Mouse (Mus musculus) limb, embryonic 15.5 days (tissue): Measurements from ENCODE around the gene Nck1. TPM values are rescaled to one million over a fixed set of nuclear protein-coding genes. Genes with fewer than 3 reads are reported as not detected.
A peak's percentile ranks its signal among the peaks of the same experiment; 100 is the strongest.

Experiments
- ATAC-seq: fragments of 200-750 bp; cut with Nextera tagmentation; 2 replicates; pipeline ENCODE4 v1.8.0; 2017; ENCODE audit warnings: low read depth, moderate TSS enrichment; ENCODE audit not compliant: insufficient number of reproducible peaks, low FRiP score, low TSS enrichment
- H3K27ac ChIP-seq: fragments of 300-500 bp; sonication (generic); 2 replicates; pipeline ENCODE4 v1.5.1; 2015; ENCODE audit warnings: moderate library complexity, mild to moderate bottlenecking, inconsistent platforms
- H3K27me3 ChIP-seq: fragments of 300-500 bp; sonication (generic); 2 replicates; pipeline ENCODE4 v1.6.1; 2015; ENCODE audit warnings: inconsistent platforms
- H3K36me3 ChIP-seq: fragments of 300-500 bp; sonication (generic); 2 replicates; pipeline ENCODE4 v1.6.1; 2015; ENCODE audit warnings: inconsistent platforms
- H3K4me1 ChIP-seq: fragments of 300-500 bp; sonication (generic); 2 replicates; pipeline ENCODE4 v1.6.1; 2015; ENCODE audit warnings: inconsistent platforms
- H3K4me2 ChIP-seq: fragments of 300-500 bp; sonication (generic); 2 replicates; pipeline ENCODE4 v1.6.1; 2015; ENCODE audit warnings: mild to moderate bottlenecking, inconsistent platforms
- H3K4me3 ChIP-seq: fragments of 300-500 bp; sonication (generic); 2 replicates; pipeline ENCODE4 v1.5.1; 2015; ENCODE audit warnings: mild to moderate bottlenecking, inconsistent platforms
- H3K9ac ChIP-seq: fragments of 300-500 bp; sonication (generic); 2 replicates; pipeline ENCODE4 v1.6.1; 2015; ENCODE audit warnings: inconsistent platforms
- H3K9me3 ChIP-seq: fragments of 300-500 bp; sonication (generic); 2 replicates; pipeline ENCODE4 v1.6.1; 2016; ENCODE audit warnings: inconsistent platforms
- WGBS: fragments of 180-500 bp; shearing (Covaris S2); methylation state at CpG from one replicate; pipeline ENCODE4 v1.1.7; 2015; 5-methylcytosine and 5-hydroxymethylcytosine counted together
- polyA plus RNA-seq: library from polyadenylated mRNA; unstranded; fragments of >200 nt; fragmentation: Nextera tagmentation; extraction: Ambion mirVana; gene quantifications from 2 replicates; pipeline ENCODE4 v1.2.1, GENCODE M21; 2015

The Nck1 gene
- polyA plus RNA-seq, 1 experiment from 2014 or later, result 71.6 TPM

GRCm38 (mm10) chr9:100569798-100570625 lies 24.1 kb upstream of the Nck1 start:
- 9% methylated on average over 32 of the region's 32 CpGs for WGBS
- Histone ChIP-seq H3K4me1 (peaks cover 12% of the 10 kb centered on the region), H3K4me2 (peak overlapping the region; percentile 95), H3K9ac (peak overlapping the region; percentile 52; the same call in 1 of the 2 replicates), H3K27me3 (peaks cover 7% of the 10 kb centered on the region; the same call in 1 of the 2 replicates), H3K27ac (no peak overlapping the region), H3K9me3 (no peaks in the 10 kb centered on the region), H3K36me3 (no peaks in the 10 kb centered on the region), H3K4me3 (peak overlapping the region; percentile 64)
- no peak for ATAC-seq

GRCm38 (mm10) chr9:100560251-100560890 lies 14.4 kb upstream of the Nck1 start:
- Histone ChIP-seq H3K4me3 (no peak overlapping the region), H3K9ac (no peak overlapping the region)

GRCm38 (mm10) chr9:100558991-100559390 lies 13.1 kb upstream of the Nck1 start:
- H3K9me3 ChIP-seq, result no peaks in the 10 kb centered on the region
- H3K27ac ChIP-seq, result no peak overlapping the region
- ATAC-seq, result no peak
- H3K27me3 ChIP-seq, result no peaks in the 10 kb centered on the region
- no peaks in the 10 kb centered on the region for H3K36me3 ChIP-seq
- no peak overlapping the region for H3K4me3 ChIP-seq
- H3K4me1 ChIP-seq, result no peaks in the 10 kb centered on the region
- H3K4me2 ChIP-seq, result no peak overlapping the region
- no peak overlapping the region for H3K9ac ChIP-seq

More at GRCm38 (mm10) chr9:100560251-100560890, 14.4 kb upstream of the Nck1 start:
- Histone ChIP-seq H3K36me3 (no peaks in the 10 kb centered on the region), H3K27me3 (no peaks in the 10 kb centered on the region), H3K4me2 (no peak overlapping the region), H3K4me1 (no peaks in the 10 kb centered on the region), H3K9me3 (no peaks in the 10 kb centered on the region), H3K27ac (no peak overlapping the region)
- no peak for ATAC-seq
- 80% methylated on average over 10 of the region's 10 CpGs for WGBS

GRCm38 (mm10) chr9:100558023-100558573 lies 12.2 kb upstream of the Nck1 start:
- H3K36me3 ChIP-seq, result no peaks in the 10 kb centered on the region
- no peak overlapping the region for H3K9ac ChIP-seq
- 70% methylated on average over 4 of the region's 4 CpGs for WGBS
- no peak overlapping the region for H3K4me2 ChIP-seq
- no peaks in the 10 kb centered on the region for H3K9me3 ChIP-seq
- H3K27ac ChIP-seq, result no peak overlapping the region
- no peaks in the 10 kb centered on the region for H3K27me3 ChIP-seq
- no peak for ATAC-seq
- H3K4me1 ChIP-seq, result no peaks in the 10 kb centered on the region
- no peak overlapping the region for H3K4me3 ChIP-seq

GRCm38 (mm10) chr9:100555686-100556085 lies 9.8 kb upstream of the Nck1 start:
- Histone ChIP-seq H3K4me3 (no peak overlapping the region), H3K4me2 (no peak overlapping the region), H3K4me1 (no peaks in the 10 kb centered on the region), H3K27ac (no peak overlapping the region), H3K9ac (no peak overlapping the region), H3K36me3 (0 out of 2 replicates have a peak, but pooled peaks cover 5% of the 10 kb centered on the region), H3K27me3 (no peaks in the 10 kb centered on the region), H3K9me3 (no peaks in the 10 kb centered on the region)
- 64% methylated on average over 5 of the region's 5 CpGs for WGBS
- no peak for ATAC-seq

GRCm38 (mm10) chr9:100548313-100548712 lies 2.4 kb upstream of the Nck1 start:
- Histone ChIP-seq H3K4me3 (no peak overlapping the region), H3K27me3 (no peaks in the 10 kb centered on the region), H3K4me1 (peaks cover 8% of the 10 kb centered on the region; the same call in 1 of the 2 replicates), H3K9ac (no peak overlapping the region), H3K27ac (no peak overlapping the region), H3K9me3 (no peaks in the 10 kb centered on the region), H3K4me2 (no peak overlapping the region), H3K36me3 (peaks cover 13% of the 10 kb centered on the region; the same call in 1 of the 2 replicates)
- 88% methylated on average over 2 of the region's 2 CpGs for WGBS
- ATAC-seq, result no peak

GRCm38 (mm10) chr9:100546594-100546910 lies 618 bp upstream of the Nck1 start:
- H3K9me3 ChIP-seq, result no peaks in the 10 kb centered on the region
- peak overlapping the region; percentile 60 for H3K9ac ChIP-seq
- H3K27me3 ChIP-seq, result no peaks in the 10 kb centered on the region
- 6% methylated on average over 9 of the region's 9 CpGs for WGBS
- peak overlapping the region; percentile 93 for H3K27ac ChIP-seq
- ATAC-seq, result no peak; the same call in 1 of the 2 replicates
- peaks cover 8% of the 10 kb centered on the region; the same call in 1 of the 2 replicates for H3K4me1 ChIP-seq
- H3K4me2 ChIP-seq, result peak overlapping the region; percentile 72
- peaks cover 9% of the 10 kb centered on the region; the same call in 1 of the 2 replicates for H3K36me3 ChIP-seq
- peak overlapping the region; percentile 89 for H3K4me3 ChIP-seq

GRCm38 (mm10) chr9:100544948-100545714 lies 803 bp downstream of the Nck1 start:
- 2% methylated on average over 38 of the region's 38 CpGs for WGBS
- peaks cover 8% of the 10 kb centered on the region; the same call in 1 of the 2 replicates for H3K4me1 ChIP-seq
- H3K9me3 ChIP-seq, result no peaks in the 10 kb centered on the region
- ATAC-seq, result no peak; the same call in 1 of the 2 replicates
- H3K27me3 ChIP-seq, result no peaks in the 10 kb centered on the region
- H3K4me3 ChIP-seq, result peak overlapping the region; percentile 89
- H3K9ac ChIP-seq, result peak overlapping the region; percentile 88
- peak overlapping the region; percentile 93 for H3K27ac ChIP-seq
- H3K4me2 ChIP-seq, result peak overlapping the region; percentile 72
- peaks cover 9% of the 10 kb centered on the region; the same call in 1 of the 2 replicates for H3K36me3 ChIP-seq

- no peak overlapping the region for H3K4me3 ChIP-seq
These were observed 10.2 kb downstream of the Nck1 start for GRCm38 (mm10) chr9:100535618-100536262.

GRCm38 (mm10) chr9:100534686-100535085 lies 11.2 kb downstream of the Nck1 start:
- no peak overlapping the region for H3K9ac ChIP-seq
- ATAC-seq, result no peak
- no peaks in the 10 kb centered on the region for H3K9me3 ChIP-seq
- H3K27ac ChIP-seq, result no peak overlapping the region
- 88% methylated on average over 3 of the region's 3 CpGs for WGBS
- H3K4me2 ChIP-seq, result no peak overlapping the region
- no peaks in the 10 kb centered on the region for H3K36me3 ChIP-seq
- H3K4me3 ChIP-seq, result no peak overlapping the region
- peaks cover 2% of the 10 kb centered on the region; the same call in 1 of the 2 replicates for H3K4me1 ChIP-seq
- no peaks in the 10 kb centered on the region for H3K27me3 ChIP-seq

More at GRCm38 (mm10) chr9:100535618-100536262, 10.2 kb downstream of the Nck1 start:
- 87% methylated on average over 2 of the region's 2 CpGs for WGBS
- Histone ChIP-seq H3K27ac (no peak overlapping the region), H3K36me3 (no peaks in the 10 kb centered on the region), H3K4me1 (peaks cover 2% of the 10 kb centered on the region; the same call in 1 of the 2 replicates), H3K9ac (no peak overlapping the region), H3K27me3 (no peaks in the 10 kb centered on the region), H3K4me2 (no peak overlapping the region), H3K9me3 (no peaks in the 10 kb centered on the region)
- no peak for ATAC-seq
